Mouse (Mus musculus) embryonic facial prominence, embryonic 13.5 days (tissue): ENCODE measurements around the gene Slc26a5. TPM values are rescaled to one million over a fixed set of nuclear protein-coding genes. Genes with fewer than 3 reads are reported as not detected.
A peak's percentile ranks its signal among the peaks of the same experiment; 100 is the strongest.

ENCODE experiments used
- ATAC-seq: fragments of 200-750 bp; cut with Nextera tagmentation; 2 replicates; pipeline ENCODE4 v1.8.0; 2017; ENCODE audit warnings: low read depth; ENCODE audit not compliant: insufficient number of reproducible peaks, insufficient read depth, low FRiP score, low TSS enrichment
- H3K27ac ChIP-seq: fragments of 300-500 bp; sonication (generic); 2 replicates; pipeline ENCODE4 v1.5.1; 2015; ENCODE audit warnings: moderate library complexity, mild to moderate bottlenecking, inconsistent platforms
- H3K27me3 ChIP-seq: fragments of 300-500 bp; sonication (generic); 2 replicates; pipeline ENCODE4 v1.6.1; 2015; ENCODE audit warnings: mild to moderate bottlenecking, inconsistent platforms
- H3K36me3 ChIP-seq: fragments of 300-500 bp; sonication (generic); 2 replicates; pipeline ENCODE4 v1.6.1; 2015; ENCODE audit warnings: mild to moderate bottlenecking, inconsistent platforms
- H3K4me1 ChIP-seq: fragments of 300-500 bp; sonication (generic); 2 replicates; pipeline ENCODE4 v1.6.1; 2015; ENCODE audit warnings: inconsistent platforms
- H3K4me2 ChIP-seq: fragments of 300-500 bp; sonication (generic); 2 replicates; pipeline ENCODE4 v1.6.1; 2015; ENCODE audit warnings: moderate library complexity, mild to moderate bottlenecking, inconsistent platforms
- H3K4me3 ChIP-seq: fragments of 300-500 bp; sonication (generic); 2 replicates; pipeline ENCODE4 v1.5.1; 2015; ENCODE audit warnings: mild to moderate bottlenecking, inconsistent platforms
- H3K9ac ChIP-seq: fragments of 300-500 bp; sonication (generic); 2 replicates; pipeline ENCODE4 v1.6.1; 2015; ENCODE audit warnings: mild to moderate bottlenecking, inconsistent platforms
- H3K9me3 ChIP-seq: fragments of 300-500 bp; sonication (generic); 2 replicates; pipeline ENCODE4 v1.6.1; 2016; ENCODE audit warnings: inconsistent platforms
- WGBS: fragments of 180-500 bp; shearing (Covaris S2); methylation state at CpG from one replicate; pipeline ENCODE4 v1.1.7; 2015; ENCODE audit warnings: mixed read lengths; 5-methylcytosine and 5-hydroxymethylcytosine counted together
- polyA plus RNA-seq: library from polyadenylated mRNA; unstranded; fragments of >200 nt; fragmentation: Nextera tagmentation; extraction: Ambion mirVana; gene quantifications from 2 replicates; pipeline ENCODE4 v1.2.1, GENCODE M21; 2015

Gene Slc26a5
- 0.11 and 0.24 TPM in 2 replicates for polyA plus RNA-seq

GRCm38 (mm10) chr5:21865346-21866107 is at the start of gene Slc26a5:
Gene Slc26a5 (minus strand): TSS chr5:21865604.
- peak within 1 kb of the TSS; percentile 64 for H3K4me2 ChIP-seq
- peaks cover 6% of the 10 kb centered on the region; the same call in 1 of the 2 replicates for H3K27me3 ChIP-seq
- H3K36me3 ChIP-seq = no peaks in the 10 kb centered on the region
- no peak within 1 kb of the TSS for H3K27ac ChIP-seq
- WGBS = 1% methylated on average over 29 of the region's 29 CpGs
- 0 out of 2 replicates have a peak within 1 kb of the TSS, but pooled peaks have one; percentile 32 for H3K9ac ChIP-seq
- 0 out of 2 replicates have a peak, but pooled peaks have one; percentile 43 for ATAC-seq
- no peaks in the 10 kb centered on the region for H3K9me3 ChIP-seq
- H3K4me3 ChIP-seq = peak within 1 kb of the TSS; percentile 29
- H3K4me1 ChIP-seq = peaks cover 7% of the 10 kb centered on the region

DNA sequence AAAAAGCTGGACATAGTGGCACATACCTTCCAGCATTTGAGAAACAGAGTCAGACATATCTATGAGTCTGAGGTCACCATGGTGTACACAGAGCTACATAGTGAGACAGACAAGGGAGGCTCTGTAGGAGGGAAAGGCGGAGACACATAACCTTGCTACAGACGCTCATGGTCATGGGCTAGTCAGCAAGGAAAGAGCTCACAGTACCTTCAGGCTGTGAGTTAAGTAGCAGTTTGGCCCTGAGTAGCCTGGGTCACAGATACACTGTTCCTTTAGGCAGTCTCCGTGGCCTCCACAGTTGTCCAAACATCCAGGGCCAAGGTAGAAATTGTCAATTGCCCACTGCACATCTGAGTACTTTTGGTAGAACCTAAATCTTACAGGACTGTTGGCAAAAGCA is 49.4 kb upstream of the Slc26a5 start:
- H3K27ac ChIP-seq = no peak overlapping the region
- ATAC-seq = no peak
- H3K9me3 ChIP-seq = 0 out of 2 replicates have a peak, but pooled peaks cover 4% of the 10 kb centered on the region
- no peak overlapping the region for H3K9ac ChIP-seq
- no peaks in the 10 kb centered on the region for H3K27me3 ChIP-seq
- H3K4me1 ChIP-seq = no peaks in the 10 kb centered on the region
- no peak overlapping the region for H3K4me2 ChIP-seq
- 67% methylated on average over 3 of the region's 3 CpGs for WGBS
- H3K36me3 ChIP-seq = no peaks in the 10 kb centered on the region
- no peak overlapping the region for H3K4me3 ChIP-seq

- no peaks in the 10 kb centered on the region for H3K27me3 ChIP-seq
- no peak for ATAC-seq
- H3K36me3 ChIP-seq = no peaks in the 10 kb centered on the region
- H3K9ac ChIP-seq = no peak overlapping the region
- no peaks in the 10 kb centered on the region for H3K4me1 ChIP-seq
- H3K27ac ChIP-seq = no peak overlapping the region
- no peak overlapping the region for H3K4me3 ChIP-seq
- H3K9me3 ChIP-seq = 0 out of 2 replicates have a peak, but pooled peaks cover 4% of the 10 kb centered on the region
- WGBS = 88% methylated on average over 23 of the region's 23 CpGs
- no peak overlapping the region for H3K4me2 ChIP-seq
Observed at GRCm38 (mm10) chr5:21912835-21913530, 47.6 kb upstream of the Slc26a5 start.

DNA sequence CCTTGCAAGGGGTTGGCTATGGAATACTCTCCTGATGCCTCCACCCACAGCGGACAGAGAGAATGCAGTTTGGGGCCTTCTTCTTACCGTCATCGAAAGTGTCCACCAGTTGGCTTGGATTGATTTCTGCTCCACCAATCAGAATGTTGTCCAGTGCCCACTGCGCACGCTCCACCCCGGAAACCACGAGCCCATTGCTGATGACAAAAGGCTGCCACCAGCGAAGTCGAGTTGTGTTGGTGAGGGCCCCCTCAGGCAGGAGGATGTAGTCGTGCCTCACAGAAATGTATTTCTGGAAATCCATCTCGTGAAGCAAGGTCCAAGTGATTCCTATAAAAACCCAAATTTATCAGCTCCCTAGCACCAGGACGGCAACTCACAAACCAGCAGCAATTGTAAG is 45.3 kb upstream of the Slc26a5 start:
- WGBS = 91% methylated on average over 12 of the region's 12 CpGs
- no peak overlapping the region for H3K4me2 ChIP-seq
- no peak for ATAC-seq
- no peaks in the 10 kb centered on the region for H3K4me1 ChIP-seq
- H3K9me3 ChIP-seq = no peaks in the 10 kb centered on the region
- H3K36me3 ChIP-seq = no peaks in the 10 kb centered on the region
- no peak overlapping the region for H3K4me3 ChIP-seq
- H3K27me3 ChIP-seq = no peaks in the 10 kb centered on the region
- no peak overlapping the region for H3K9ac ChIP-seq
- H3K27ac ChIP-seq = no peak overlapping the region

DNA sequence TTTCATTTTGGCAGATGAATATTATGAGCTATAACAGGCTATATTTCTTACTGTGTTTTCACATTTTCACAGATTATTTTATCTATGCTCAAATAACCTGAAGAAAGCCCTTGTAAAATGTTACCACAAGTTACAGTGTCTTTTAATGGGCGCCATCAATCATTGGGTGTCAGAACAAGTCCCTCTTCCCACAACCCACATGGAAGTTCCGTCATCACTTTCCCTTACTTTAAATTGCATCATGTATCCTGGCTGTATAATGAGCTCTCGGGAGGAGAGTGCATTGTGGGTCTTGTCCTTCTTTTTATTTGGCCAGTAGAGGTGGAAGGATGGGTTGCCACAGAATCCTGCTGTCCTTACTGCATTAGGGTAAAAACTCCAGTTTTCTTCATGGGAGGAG is 44.3 kb upstream of the Slc26a5 start:
- no peak overlapping the region for H3K4me2 ChIP-seq
- H3K9ac ChIP-seq = no peak overlapping the region
- no peak for ATAC-seq
- H3K4me3 ChIP-seq = no peak overlapping the region
- no peaks in the 10 kb centered on the region for H3K4me1 ChIP-seq
- 88% methylated on average over 3 of the region's 3 CpGs for WGBS
- no peaks in the 10 kb centered on the region for H3K9me3 ChIP-seq
- H3K27me3 ChIP-seq = no peaks in the 10 kb centered on the region
- no peaks in the 10 kb centered on the region for H3K36me3 ChIP-seq
- no peak overlapping the region for H3K27ac ChIP-seq

GRCm38 (mm10) chr5:21901411-21901810 is 36.0 kb upstream of the Slc26a5 start:
- no peak for ATAC-seq
- Histone ChIP-seq H3K27me3 (no peaks in the 10 kb centered on the region), H3K4me2 (no peak overlapping the region), H3K36me3 (no peaks in the 10 kb centered on the region), H3K9me3 (no peaks in the 10 kb centered on the region), H3K4me1 (no peaks in the 10 kb centered on the region), H3K4me3 (no peak overlapping the region), H3K9ac (no peak overlapping the region), H3K27ac (no peak overlapping the region)
- 65% methylated on average over 12 of the region's 12 CpGs for WGBS

DNA sequence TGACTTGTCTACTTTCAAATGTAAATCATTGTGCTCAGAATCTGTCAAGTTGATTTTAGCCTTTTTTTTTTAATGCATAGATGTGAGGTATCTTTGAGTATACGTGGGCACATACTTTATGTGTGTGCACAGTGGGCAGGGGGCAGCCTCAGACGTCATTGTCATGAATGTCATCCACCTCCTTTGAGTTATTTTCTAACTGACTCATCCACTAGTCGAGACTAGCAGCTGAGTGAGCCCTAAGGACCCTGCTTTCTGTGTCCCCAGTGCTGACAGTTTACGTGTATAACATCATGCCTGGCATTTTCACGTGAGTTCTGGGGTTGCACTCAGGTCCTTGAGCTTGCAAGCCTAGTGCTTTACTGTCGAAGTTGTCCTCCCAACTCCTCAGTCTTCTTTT is 35.5 kb upstream of the Slc26a5 start:
- Histone ChIP-seq H3K27me3 (no peaks in the 10 kb centered on the region), H3K4me1 (no peaks in the 10 kb centered on the region), H3K4me2 (no peak overlapping the region), H3K27ac (no peak overlapping the region), H3K4me3 (no peak overlapping the region), H3K9ac (no peak overlapping the region), H3K9me3 (no peaks in the 10 kb centered on the region), H3K36me3 (no peaks in the 10 kb centered on the region)
- 71% methylated on average over 6 of the region's 6 CpGs for WGBS
- ATAC-seq = no peak

GRCm38 (mm10) chr5:21898875-21899274 is 33.5 kb upstream of the Slc26a5 start:
- ATAC-seq = no peak
- Histone ChIP-seq H3K4me1 (no peaks in the 10 kb centered on the region), H3K36me3 (no peaks in the 10 kb centered on the region), H3K9me3 (no peaks in the 10 kb centered on the region), H3K27me3 (no peaks in the 10 kb centered on the region), H3K4me2 (no peak overlapping the region), H3K4me3 (no peak overlapping the region), H3K9ac (no peak overlapping the region), H3K27ac (no peak overlapping the region)
- WGBS = 81% methylated on average over 6 of the region's 6 CpGs

DNA sequence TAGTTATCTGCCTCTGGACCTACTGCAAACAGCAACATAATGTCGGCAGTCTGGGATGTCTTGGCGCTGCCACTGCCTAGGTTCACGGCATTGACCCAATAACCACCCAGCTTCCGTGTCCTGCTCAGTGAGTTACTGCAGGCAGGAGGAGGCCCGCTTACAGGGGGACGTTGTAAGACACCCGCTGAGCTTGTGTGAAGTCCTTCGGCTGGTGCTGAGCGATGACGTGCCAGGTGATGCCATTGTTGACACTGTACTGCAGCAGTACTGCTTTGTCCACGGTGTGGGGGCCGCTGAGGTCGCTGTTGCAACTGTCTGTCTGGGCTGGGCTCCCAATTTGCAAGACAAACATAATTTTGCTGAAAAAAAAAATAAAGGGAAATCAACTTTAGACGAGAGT is 31.2 kb upstream of the Slc26a5 start:
- no peak overlapping the region for H3K4me2 ChIP-seq
- ATAC-seq = no peak
- no peaks in the 10 kb centered on the region for H3K4me1 ChIP-seq

GRCm38 (mm10) chr5:21894168-21894567 is 28.8 kb upstream of the Slc26a5 start:
- H3K4me3 ChIP-seq = no peak overlapping the region
- no peak overlapping the region for H3K9ac ChIP-seq
- 78% methylated on average over 3 of the region's 3 CpGs for WGBS
- no peak overlapping the region for H3K27ac ChIP-seq
- no peak for ATAC-seq
- H3K4me1 ChIP-seq = no peaks in the 10 kb centered on the region
- no peaks in the 10 kb centered on the region for H3K27me3 ChIP-seq
- H3K36me3 ChIP-seq = no peaks in the 10 kb centered on the region
- no peak overlapping the region for H3K4me2 ChIP-seq
- no peaks in the 10 kb centered on the region for H3K9me3 ChIP-seq

More for the DNA sequence above, 31.2 kb upstream of the Slc26a5 start:
- no peak overlapping the region for H3K4me3 ChIP-seq
- H3K9me3 ChIP-seq = no peaks in the 10 kb centered on the region
- 80% methylated on average over 14 of the region's 14 CpGs for WGBS
- no peaks in the 10 kb centered on the region for H3K36me3 ChIP-seq
- no peaks in the 10 kb centered on the region for H3K27me3 ChIP-seq
- no peak overlapping the region for H3K27ac ChIP-seq
- H3K9ac ChIP-seq = no peak overlapping the region

DNA sequence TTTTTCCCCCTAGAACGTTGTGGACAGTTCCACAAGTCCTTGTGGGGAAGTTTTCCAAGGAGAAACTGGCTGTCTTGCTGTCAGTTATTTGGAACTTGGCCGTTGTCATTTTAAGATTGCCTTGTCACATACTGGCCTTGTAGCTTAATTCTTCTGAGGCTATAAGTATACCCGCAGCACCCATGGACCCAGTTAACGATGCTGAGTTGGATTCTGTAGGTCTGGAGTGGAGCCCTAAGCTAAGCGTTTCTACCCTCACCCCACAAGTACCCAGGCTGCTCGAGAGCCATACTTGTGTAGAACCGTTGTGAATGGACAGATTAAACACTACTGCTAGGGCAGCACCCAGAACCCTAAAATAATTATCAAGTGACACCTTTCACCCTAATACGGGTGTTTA is 1.3 kb upstream of the Slc26a5 start:
- H3K9ac ChIP-seq = no peak overlapping the region
- no peaks in the 10 kb centered on the region for H3K36me3 ChIP-seq
- no peaks in the 10 kb centered on the region for H3K9me3 ChIP-seq
- no peak overlapping the region for H3K4me3 ChIP-seq
- H3K27ac ChIP-seq = no peak overlapping the region
- 51% methylated on average over 8 of the region's 8 CpGs for WGBS
- H3K4me2 ChIP-seq = peak overlapping the region; percentile 64; the same call in 1 of the 2 replicates
- ATAC-seq = no peak
- H3K27me3 ChIP-seq = peaks cover 6% of the 10 kb centered on the region; the same call in 1 of the 2 replicates
- H3K4me1 ChIP-seq = peaks cover 7% of the 10 kb centered on the region

- Histone ChIP-seq H3K9me3 (no peaks in the 10 kb centered on the region), H3K4me2 (peak overlapping the region; percentile 64), H3K27me3 (peaks cover 6% of the 10 kb centered on the region; the same call in 1 of the 2 replicates), H3K27ac (no peak overlapping the region), H3K9ac (no peak overlapping the region), H3K4me3 (peak overlapping the region; percentile 29; the same call in 1 of the 2 replicates), H3K4me1 (peaks cover 7% of the 10 kb centered on the region), H3K36me3 (no peaks in the 10 kb centered on the region)
- WGBS = 8% methylated on average over 6 of the region's 6 CpGs
- peak; percentile 69; the same call in 1 of the 2 replicates for ATAC-seq
Observed at GRCm38 (mm10) chr5:21866311-21866712, 908 bp upstream of the Slc26a5 start.
